Mouse (Mus musculus) kidney, adult 2 months (tissue): ENCODE measurements around the gene Smarcc1.

ENCODE experiments used
- CTCF ChIP-seq: fragments of 200-500 bp; conservative IDR thresholded peaks from 2 replicates; pipeline ENCODE4 v1.5.1; 2011; ENCODE audit warnings: low read depth, mild to moderate bottlenecking, control low read depth, low read length, moderate library complexity, mixed read lengths; ENCODE audit not compliant: insufficient read depth, insufficient read length
- POLR2A ChIP-seq: fragments of 200-500 bp; IDR thresholded peaks from one replicate; pipeline ENCODE4 v1.6.1; 2011; ENCODE audit warnings: low read depth, low read length, control low read depth

DNA sequence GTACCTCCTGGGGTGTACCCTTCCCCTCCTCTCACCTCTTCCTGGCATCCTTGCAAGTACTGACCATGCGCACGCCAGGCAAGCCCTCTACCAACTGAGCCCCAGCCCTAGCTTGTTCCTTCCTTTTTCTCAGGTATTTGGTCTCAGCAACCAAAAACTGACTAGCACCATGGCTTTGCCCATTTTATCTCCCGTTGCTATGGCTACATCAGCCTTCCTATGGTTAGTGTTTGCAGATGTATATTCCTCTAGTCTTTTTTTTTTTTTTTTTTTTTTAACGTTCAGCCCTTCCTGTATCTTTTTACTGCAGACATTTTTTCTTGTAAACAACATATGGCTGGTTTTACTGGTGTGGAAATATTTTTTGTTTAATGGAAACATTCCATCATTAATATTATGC lies 156.0 kb downstream of the Smarcc1 start:
- TF ChIP-seq CTCF (no peak), POLR2A (no peak)
